In the genomic region with DNA sequence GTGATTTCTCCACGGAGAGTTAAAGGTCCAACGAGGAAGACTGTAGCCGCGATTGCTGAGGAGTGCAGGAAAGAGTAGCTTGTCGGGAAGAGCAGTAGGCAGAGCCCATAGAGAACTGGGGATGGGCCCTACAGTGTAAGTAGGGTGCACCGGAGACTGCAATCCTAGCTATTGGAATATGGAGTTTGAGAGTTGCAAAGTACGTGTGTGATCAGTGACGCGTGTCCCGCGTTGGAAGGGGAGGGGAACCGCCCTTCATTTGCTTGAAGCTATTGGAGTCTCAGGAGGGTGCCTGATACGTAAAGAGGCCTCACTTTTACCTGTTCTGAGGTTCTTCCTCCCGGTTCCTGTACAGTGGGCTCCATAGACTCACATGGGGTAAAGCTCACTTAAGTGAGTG, we compare ENCODE assay signal across 8 mouse cellular contexts. TPM values are rescaled to one million over a fixed set of nuclear protein-coding genes. Genes with fewer than 3 reads are reported as not detected.
DNase-seq lines count a peak whose midpoint lies in the region; ATAC-seq lines count a peak whose summit lies in the region.

No protein-coding gene starts in this region.

- intact Hi-C loops in heart, postnatal 36 days (cut with DNase I), result no loop called here

- H3K27ac ChIP-seq in heart, embryonic 16.5 days (ENCODE audit: low read length), result no peak overlapping the region
- H3K27ac ChIP-seq in hindbrain, embryonic 16.5 days (ENCODE audit: low read depth, low read length), result no peak overlapping the region
- no peak overlapping the region for H3K27ac ChIP-seq in midbrain, embryonic 13.5 days

- peak overlapping the region; percentile 96 for H3K9ac ChIP-seq in heart, embryonic 16.5 days (ENCODE audit: low read length)
- peak overlapping the region; percentile 95 for H3K9ac ChIP-seq in hindbrain, embryonic 16.5 days (ENCODE audit: low read depth, low read length)
- peak overlapping the region; percentile 91 for H3K9ac ChIP-seq in midbrain, embryonic 13.5 days (replicated peaks)

- H3K27me3 ChIP-seq in heart, embryonic 16.5 days (ENCODE audit: control insufficient read depth, insufficient read depth, low read length), result peaks cover 2% of the 10 kb centered on the region; the same call in 1 of the 2 replicates
- no peaks in the 10 kb centered on the region for H3K27me3 ChIP-seq in hindbrain, embryonic 16.5 days (replicated peaks; ENCODE audit: control insufficient read depth, insufficient read depth, low read length)
- peaks cover 5% of the 10 kb centered on the region; the same call in 1 of the 2 replicates for H3K27me3 ChIP-seq in midbrain, embryonic 13.5 days

- peaks cover 9% of the 10 kb centered on the region for H3K36me3 ChIP-seq in heart, embryonic 16.5 days (ENCODE audit: control insufficient read depth, insufficient read depth)
- peaks cover 5% of the 10 kb centered on the region; the same call in 1 of the 2 replicates for H3K36me3 ChIP-seq in hindbrain, embryonic 16.5 days (ENCODE audit: control insufficient read depth, insufficient read depth, low read length)
- peaks cover 30% of the 10 kb centered on the region for H3K36me3 ChIP-seq in midbrain, embryonic 13.5 days

- H3K9me3 ChIP-seq in heart, embryonic 16.5 days (replicated peaks; ENCODE audit: control insufficient read depth, low read length), result no peaks in the 10 kb centered on the region
- H3K9me3 ChIP-seq in hindbrain, embryonic 16.5 days (ENCODE audit: control insufficient read depth, low read length), result no peaks in the 10 kb centered on the region
- H3K9me3 ChIP-seq in midbrain, embryonic 13.5 days, result no peaks in the 10 kb centered on the region

- DNase-seq in heart, postnatal 36 days, result no peak
- peak; percentile 9 for DNase-seq in NIH3T3 (ENCODE audit: low read depth)
- DNase-seq in layer of hippocampus, postnatal 25 days (ENCODE audit: extremely low spot score in 1 of 2, low spot score in 1 of 2), result no peak
- no peak for DNase-seq in retina, embryonic 14.5 days (ENCODE audit: low spot score)

- ATAC-seq in heart, embryonic 16.5 days (replicated peaks; ENCODE audit: extremely low read depth, insufficient read depth, low FRiP score), result no peak
- no peak for ATAC-seq in hindbrain, embryonic 16.5 days
- no peak for ATAC-seq in midbrain, embryonic 13.5 days
- no peak for ATAC-seq in cerebellum, adult (ENCODE audit: insufficient number of reproducible peaks, low FRiP score, low TSS enrichment)

- H3K4me3 ChIP-seq in heart, embryonic 16.5 days (ENCODE audit: low read length), result peak overlapping the region; percentile 93
- peak overlapping the region; percentile 93 for H3K4me3 ChIP-seq in hindbrain, embryonic 16.5 days (ENCODE audit: low read length)
- peak overlapping the region; percentile 88 for H3K4me3 ChIP-seq in midbrain, embryonic 13.5 days (replicated peaks)

- peak overlapping the region; percentile 99 for H3K4me2 ChIP-seq in heart, embryonic 16.5 days (ENCODE audit: low read depth, low read length)
- peak overlapping the region; percentile 91 for H3K4me2 ChIP-seq in hindbrain, embryonic 16.5 days (ENCODE audit: low read length)
- peak overlapping the region; percentile 97 for H3K4me2 ChIP-seq in midbrain, embryonic 13.5 days (replicated peaks)

- H3K4me1 ChIP-seq in heart, embryonic 16.5 days (ENCODE audit: control insufficient read depth, insufficient read depth, low read length), result peaks cover 17% of the 10 kb centered on the region
- peaks cover 20% of the 10 kb centered on the region for H3K4me1 ChIP-seq in hindbrain, embryonic 16.5 days (ENCODE audit: control insufficient read depth, insufficient read depth, low read depth, low read length)
- peaks cover 24% of the 10 kb centered on the region for H3K4me1 ChIP-seq in midbrain, embryonic 13.5 days (replicated peaks)

- 28% methylated on average over 14 of the region's 14 CpGs for WGBS in heart, embryonic 16.5 days
- WGBS in hindbrain, embryonic 16.5 days, result 18% methylated on average over 14 of the region's 14 CpGs
- WGBS in midbrain, embryonic 13.5 days, result 15% methylated on average over 14 of the region's 14 CpGs

RNA-seq across cellular contexts. Expression of a gene that starts 1.2 kb away (rescaled TPM):
- polyA plus RNA-seq in heart, embryonic 16.5 days (2015; fragmentation: Nextera tagmentation; extraction: Ambion mirVana), result 72.1 and 74.5 TPM in 2 replicates
- 10 to 100 TPM; 52.5 to 53.3 TPM for total RNA-seq in heart, postnatal 36 days (2021)
- polyA plus RNA-seq in hindbrain, embryonic 16.5 days (2015; fragmentation: Nextera tagmentation; extraction: Ambion mirVana), result 64.7 and 65.5 TPM in 2 replicates
- 65.0 and 66.5 TPM in 2 replicates for polyA plus RNA-seq in midbrain, embryonic 13.5 days (2015; fragmentation: Nextera tagmentation; extraction: Ambion mirVana)
- 10 to 100 TPM; 30.5 to 37.9 TPM for total RNA-seq in layer of hippocampus, postnatal 25 days (2021)

RNA-seq across cellular contexts. Expression of a gene that starts 1.2 kb away (rescaled TPM):
- 8.9 and 9.3 TPM in 2 replicates for polyA plus RNA-seq in heart, embryonic 16.5 days (2015; fragmentation: Nextera tagmentation; extraction: Ambion mirVana)
- total RNA-seq in heart, postnatal 36 days (2021), result 1 to 10 TPM; 6.4 to 7.4 TPM
- 14.0 and 15.5 TPM in 2 replicates for polyA plus RNA-seq in hindbrain, embryonic 16.5 days (2015; fragmentation: Nextera tagmentation; extraction: Ambion mirVana)
- polyA plus RNA-seq in midbrain, embryonic 13.5 days (2015; fragmentation: Nextera tagmentation; extraction: Ambion mirVana), result 15.1 and 15.2 TPM in 2 replicates
- total RNA-seq in layer of hippocampus, postnatal 25 days (2021), result 10 to 100 TPM; 11.6 to 12.3 TPM

RNA-seq across cellular contexts. Expression of a gene that starts 40.7 kb away (rescaled TPM):
- polyA plus RNA-seq in heart, embryonic 16.5 days (2015; fragmentation: Nextera tagmentation; extraction: Ambion mirVana), result 68.7 and 72.9 TPM in 2 replicates
- 10 to 100 TPM; 26.8 to 28.6 TPM for total RNA-seq in heart, postnatal 36 days (2021)
- polyA plus RNA-seq in hindbrain, embryonic 16.5 days (2015; fragmentation: Nextera tagmentation; extraction: Ambion mirVana), result 82.7 and 84.5 TPM in 2 replicates
- polyA plus RNA-seq in midbrain, embryonic 13.5 days (2015; fragmentation: Nextera tagmentation; extraction: Ambion mirVana), result 97.9 and 105 TPM in 2 replicates
- total RNA-seq in layer of hippocampus, postnatal 25 days (2021), result 10 to 100 TPM; 45.5 to 50.6 TPM

RNA-seq across cellular contexts. Expression of a gene that starts 40.7 kb away (rescaled TPM):
- 38.2 and 38.7 TPM in 2 replicates for polyA plus RNA-seq in heart, embryonic 16.5 days (2015; fragmentation: Nextera tagmentation; extraction: Ambion mirVana)
- total RNA-seq in heart, postnatal 36 days (2021), result 10 to 100 TPM; 50.2 to 50.6 TPM
- 45.3 and 49.1 TPM in 2 replicates for polyA plus RNA-seq in hindbrain, embryonic 16.5 days (2015; fragmentation: Nextera tagmentation; extraction: Ambion mirVana)
- polyA plus RNA-seq in midbrain, embryonic 13.5 days (2015; fragmentation: Nextera tagmentation; extraction: Ambion mirVana), result 41.0 and 42.0 TPM in 2 replicates
- total RNA-seq in layer of hippocampus, postnatal 25 days (2021), result 10 to 100 TPM; 83.0 to 86.7 TPM

RNA-seq across cellular contexts. Expression of a gene that starts 40.7 kb away (rescaled TPM):
- polyA plus RNA-seq in heart, embryonic 16.5 days (2015; fragmentation: Nextera tagmentation; extraction: Ambion mirVana), result 58.0 and 62.2 TPM in 2 replicates
- total RNA-seq in heart, postnatal 36 days (2021), result 100 to 1,000 TPM; 107 to 109 TPM
- 82.1 and 84.6 TPM in 2 replicates for polyA plus RNA-seq in hindbrain, embryonic 16.5 days (2015; fragmentation: Nextera tagmentation; extraction: Ambion mirVana)
- 75.8 and 85.2 TPM in 2 replicates for polyA plus RNA-seq in midbrain, embryonic 13.5 days (2015; fragmentation: Nextera tagmentation; extraction: Ambion mirVana)
- 100 to 1,000 TPM; 132 to 174 TPM for total RNA-seq in layer of hippocampus, postnatal 25 days (2021)
